Mouse (Mus musculus): ENCODE results near the gene Rbm28. TPM values are rescaled to one million over a fixed set of nuclear protein-coding genes. Genes with fewer than 3 reads are reported as not detected.

Rbm28 gene
- polyA plus RNA-seq, 1 experiment from 2014 or later = 43.0 TPM

- no peak for ATAC-seq (replicated peaks; ENCODE audit: insufficient number of reproducible peaks, low FRiP score, low TSS enrichment)
- Histone ChIP-seq H3K4me3 (ENCODE audit: low read depth, low read length) (no peak overlapping the region), H3K4me1 (ENCODE audit: control insufficient read depth, insufficient read depth, low read length) (peaks cover 26% of the 10 kb centered on the region), H3K27ac (ENCODE audit: low read depth, low read length) (no peak overlapping the region), H3K27me3 (ENCODE audit: control insufficient read depth, insufficient read depth, low read length) (no peaks in the 10 kb centered on the region), H3K36me3 (ENCODE audit: control insufficient read depth, insufficient read depth, low read length) (peaks cover 4% of the 10 kb centered on the region), H3K4me2 (no peak overlapping the region), H3K9ac (ENCODE audit: low read depth, low read length) (no peak overlapping the region), H3K9me3 (replicated peaks; ENCODE audit: control insufficient read depth, low read length) (no peaks in the 10 kb centered on the region)
- WGBS (ENCODE audit: insufficient replicate concordance) = 38% methylated on average over 5 of the region's 5 CpGs
Measured at GRCm38 (mm10) chr6:29143608-29144007, 21.2 kb downstream of the Rbm28 start.

- Histone ChIP-seq H3K27ac (ENCODE audit: low read depth, low read length) (no peak overlapping the region), H3K27me3 (ENCODE audit: control insufficient read depth, insufficient read depth, low read length) (no peaks in the 10 kb centered on the region), H3K4me3 (ENCODE audit: low read depth, low read length) (no peak overlapping the region), H3K4me2 (no peak overlapping the region), H3K9me3 (replicated peaks; ENCODE audit: control insufficient read depth, low read length) (no peaks in the 10 kb centered on the region), H3K9ac (ENCODE audit: low read depth, low read length) (no peak overlapping the region), H3K4me1 (ENCODE audit: control insufficient read depth, insufficient read depth, low read length) (no peaks in the 10 kb centered on the region), H3K36me3 (ENCODE audit: control insufficient read depth, insufficient read depth, low read length) (peaks cover 14% of the 10 kb centered on the region)
- WGBS (ENCODE audit: insufficient replicate concordance) = 90% methylated on average over 9 of the region's 9 CpGs
- ATAC-seq (replicated peaks; ENCODE audit: insufficient number of reproducible peaks, low FRiP score, low TSS enrichment) = no peak
Measured at GRCm38 (mm10) chr6:29137441-29137840, 27.4 kb downstream of the Rbm28 start.

- Histone ChIP-seq H3K4me2 (no peak overlapping the region), H3K4me1 (ENCODE audit: control insufficient read depth, insufficient read depth, low read length) (no peaks in the 10 kb centered on the region), H3K36me3 (ENCODE audit: control insufficient read depth, insufficient read depth, low read length) (peaks cover 30% of the 10 kb centered on the region), H3K4me3 (ENCODE audit: low read depth, low read length) (no peak overlapping the region), H3K27me3 (ENCODE audit: control insufficient read depth, insufficient read depth, low read length) (no peaks in the 10 kb centered on the region), H3K9me3 (replicated peaks; ENCODE audit: control insufficient read depth, low read length) (no peaks in the 10 kb centered on the region), H3K27ac (ENCODE audit: low read depth, low read length) (no peak overlapping the region), H3K9ac (ENCODE audit: low read depth, low read length) (no peak overlapping the region)
- WGBS (ENCODE audit: insufficient replicate concordance) = 86% methylated on average over 9 of the region's 9 CpGs
- no peak for ATAC-seq (replicated peaks; ENCODE audit: insufficient number of reproducible peaks, low FRiP score, low TSS enrichment)
Measured at GRCm38 (mm10) chr6:29133100-29133499, 31.7 kb downstream of the Rbm28 start.

GRCm38 (mm10) chr6:29126878-29127426 is 37.9 kb downstream of the Rbm28 start:
- no peak overlapping the region for H3K4me3 ChIP-seq (ENCODE audit: low read depth, low read length)

DNA sequence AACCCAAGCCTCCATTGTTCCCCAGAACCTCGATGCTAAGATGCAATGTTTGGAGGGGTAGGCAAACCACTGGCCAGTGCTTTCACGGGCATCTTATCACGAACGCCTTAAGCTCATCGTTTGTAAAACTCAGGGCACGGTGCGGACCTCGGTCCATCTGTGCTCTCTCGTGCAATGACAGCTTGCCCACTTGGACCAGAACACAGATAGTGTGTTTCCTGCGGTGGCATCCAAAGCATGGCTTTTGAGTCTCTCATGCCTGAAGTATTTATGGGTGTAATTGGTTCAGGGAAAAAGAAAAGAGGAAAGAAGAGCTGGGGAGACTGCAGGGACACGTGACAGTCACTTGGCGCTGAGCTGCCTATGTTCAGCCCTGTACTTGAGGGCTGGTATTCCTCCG is 44.8 kb downstream of the Rbm28 start:
- Histone ChIP-seq H3K9ac (ENCODE audit: low read depth, low read length) (no peak overlapping the region), H3K36me3 (ENCODE audit: control insufficient read depth, insufficient read depth, low read length) (no peaks in the 10 kb centered on the region), H3K27me3 (ENCODE audit: control insufficient read depth, insufficient read depth, low read length) (no peaks in the 10 kb centered on the region), H3K4me2 (no peak overlapping the region), H3K4me3 (ENCODE audit: low read depth, low read length) (no peak overlapping the region), H3K4me1 (ENCODE audit: control insufficient read depth, insufficient read depth, low read length) (no peaks in the 10 kb centered on the region), H3K9me3 (replicated peaks; ENCODE audit: control insufficient read depth, low read length) (no peaks in the 10 kb centered on the region), H3K27ac (ENCODE audit: low read depth, low read length) (no peak overlapping the region)
- 78% methylated on average over 13 of the region's 13 CpGs for WGBS (ENCODE audit: insufficient replicate concordance)
- ATAC-seq (replicated peaks; ENCODE audit: insufficient number of reproducible peaks, low FRiP score, low TSS enrichment) = no peak

More at GRCm38 (mm10) chr6:29126878-29127426, 37.9 kb downstream of the Rbm28 start:
- WGBS (ENCODE audit: insufficient replicate concordance) = 89% methylated on average over 7 of the region's 7 CpGs
- Histone ChIP-seq H3K9me3 (replicated peaks; ENCODE audit: control insufficient read depth, low read length) (no peaks in the 10 kb centered on the region), H3K9ac (ENCODE audit: low read depth, low read length) (no peak overlapping the region), H3K36me3 (ENCODE audit: control insufficient read depth, insufficient read depth, low read length) (peaks cover 31% of the 10 kb centered on the region), H3K27ac (ENCODE audit: low read depth, low read length) (no peak overlapping the region), H3K4me1 (ENCODE audit: control insufficient read depth, insufficient read depth, low read length) (no peaks in the 10 kb centered on the region), H3K4me2 (no peak overlapping the region), H3K27me3 (ENCODE audit: control insufficient read depth, insufficient read depth, low read length) (no peaks in the 10 kb centered on the region)
- no peak for ATAC-seq (replicated peaks; ENCODE audit: insufficient number of reproducible peaks, low FRiP score, low TSS enrichment)

DNA sequence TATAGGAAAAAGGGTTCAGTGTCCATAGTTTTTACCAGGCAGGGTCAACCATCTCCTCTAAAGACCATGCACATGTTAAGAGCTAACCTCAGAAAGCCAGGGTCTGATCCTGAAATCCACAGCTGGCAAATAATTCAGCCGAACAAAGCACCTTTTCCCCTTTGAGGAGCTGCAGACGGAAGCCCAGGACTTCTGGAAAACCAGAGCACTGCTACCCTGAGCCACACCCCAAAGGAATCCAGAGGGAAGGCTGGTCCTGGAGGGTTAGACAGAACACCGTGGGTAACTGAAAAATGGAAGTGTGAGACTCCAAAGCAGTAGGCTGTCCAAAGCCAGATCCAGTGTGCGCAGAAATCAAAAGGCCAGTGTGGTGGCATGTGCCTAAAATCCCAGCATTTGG is 45.8 kb downstream of the Rbm28 start:
- H3K4me1 ChIP-seq (ENCODE audit: control insufficient read depth, insufficient read depth, low read length) = no peaks in the 10 kb centered on the region
- no peak overlapping the region for H3K4me3 ChIP-seq (ENCODE audit: low read depth, low read length)
- ATAC-seq (replicated peaks; ENCODE audit: insufficient number of reproducible peaks, low FRiP score, low TSS enrichment) = no peak
- 69% methylated on average over 4 of the region's 4 CpGs for WGBS (ENCODE audit: insufficient replicate concordance)
- H3K27ac ChIP-seq (ENCODE audit: low read depth, low read length) = no peak overlapping the region
- H3K27me3 ChIP-seq (ENCODE audit: control insufficient read depth, insufficient read depth, low read length) = no peaks in the 10 kb centered on the region
- no peaks in the 10 kb centered on the region for H3K36me3 ChIP-seq (ENCODE audit: control insufficient read depth, insufficient read depth, low read length)
- no peaks in the 10 kb centered on the region for H3K9me3 ChIP-seq (replicated peaks; ENCODE audit: control insufficient read depth, low read length)
- H3K9ac ChIP-seq (ENCODE audit: low read depth, low read length) = no peak overlapping the region
- no peak overlapping the region for H3K4me2 ChIP-seq

GRCm38 (mm10) chr6:29118231-29118630 is 46.6 kb downstream of the Rbm28 start:
- H3K27ac ChIP-seq (ENCODE audit: low read depth, low read length) = no peak overlapping the region
- H3K4me1 ChIP-seq (ENCODE audit: control insufficient read depth, insufficient read depth, low read length) = no peaks in the 10 kb centered on the region
- no peaks in the 10 kb centered on the region for H3K36me3 ChIP-seq (ENCODE audit: control insufficient read depth, insufficient read depth, low read length)
- H3K4me2 ChIP-seq = no peak overlapping the region
- H3K9ac ChIP-seq (ENCODE audit: low read depth, low read length) = no peak overlapping the region
- no peak overlapping the region for H3K4me3 ChIP-seq (ENCODE audit: low read depth, low read length)
- no peaks in the 10 kb centered on the region for H3K9me3 ChIP-seq (replicated peaks; ENCODE audit: control insufficient read depth, low read length)
- H3K27me3 ChIP-seq (ENCODE audit: control insufficient read depth, insufficient read depth, low read length) = no peaks in the 10 kb centered on the region
- ATAC-seq (replicated peaks; ENCODE audit: insufficient number of reproducible peaks, low FRiP score, low TSS enrichment) = no peak

DNA sequence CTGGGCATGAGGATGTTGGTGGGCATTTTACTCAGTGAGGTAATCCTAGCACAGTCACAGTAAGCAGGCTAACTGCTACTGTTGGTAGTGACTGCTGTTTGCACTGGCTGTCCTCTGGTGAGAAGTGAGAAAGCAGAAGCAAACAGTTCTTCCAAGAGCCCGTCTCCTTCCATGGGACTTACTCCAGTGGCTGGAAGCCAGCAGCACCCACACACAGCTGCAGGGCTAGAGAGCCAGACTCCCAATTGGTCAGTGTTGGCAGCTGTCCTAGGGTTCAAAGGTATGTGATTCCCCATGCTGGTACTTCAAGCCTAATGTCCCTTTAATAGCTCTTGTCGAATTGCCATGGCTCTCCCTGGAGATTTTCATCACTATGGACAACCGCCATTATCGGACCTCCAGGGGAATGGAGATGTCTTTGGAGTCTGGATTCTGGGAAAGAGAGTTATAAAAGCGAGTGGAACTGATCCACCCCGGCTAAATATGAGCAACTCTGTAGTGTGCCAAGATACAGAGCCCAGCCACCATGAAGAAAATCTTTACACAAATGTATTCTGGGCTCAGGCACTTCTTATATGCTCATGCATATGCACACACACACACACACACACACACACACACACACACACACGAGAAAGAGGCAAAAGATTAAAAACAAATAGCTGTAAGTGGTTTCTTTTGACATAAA is 47.2 kb downstream of the Rbm28 start:
- Histone ChIP-seq H3K36me3 (ENCODE audit: control insufficient read depth, insufficient read depth, low read length) (no peaks in the 10 kb centered on the region), H3K27me3 (ENCODE audit: control insufficient read depth, insufficient read depth, low read length) (no peaks in the 10 kb centered on the region), H3K27ac (ENCODE audit: low read depth, low read length) (no peak overlapping the region), H3K4me3 (ENCODE audit: low read depth, low read length) (no peak overlapping the region), H3K9me3 (replicated peaks; ENCODE audit: control insufficient read depth, low read length) (no peaks in the 10 kb centered on the region), H3K4me1 (ENCODE audit: control insufficient read depth, insufficient read depth, low read length) (no peaks in the 10 kb centered on the region), H3K9ac (ENCODE audit: low read depth, low read length) (no peak overlapping the region), H3K4me2 (no peak overlapping the region)
- ATAC-seq (replicated peaks; ENCODE audit: insufficient number of reproducible peaks, low FRiP score, low TSS enrichment) = no peak
- WGBS (ENCODE audit: insufficient replicate concordance) = 69% methylated on average over 7 of the region's 7 CpGs

DNA sequence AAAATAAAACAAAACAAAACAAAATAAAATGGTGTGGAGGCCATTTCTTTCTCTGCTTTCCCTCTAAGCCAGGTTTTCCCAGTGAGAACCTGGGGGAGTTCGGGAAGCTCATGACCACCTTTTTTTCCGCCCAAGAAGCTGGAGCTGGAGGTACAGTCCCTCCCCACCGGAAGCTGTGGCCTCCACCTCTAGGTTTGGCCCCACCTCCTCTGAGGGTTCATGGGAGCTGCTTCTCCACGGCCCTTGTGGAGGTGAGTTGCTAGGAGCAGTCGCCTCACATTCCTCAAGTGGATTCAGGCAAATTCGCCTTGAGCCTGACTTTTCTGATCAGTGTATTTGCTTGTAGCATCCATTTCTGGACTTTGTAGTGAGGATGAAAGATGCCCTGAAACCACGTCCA is 49.0 kb downstream of the Rbm28 start:
- no peak overlapping the region for H3K4me3 ChIP-seq (ENCODE audit: low read depth, low read length)
- WGBS (ENCODE audit: insufficient replicate concordance) = 57% methylated on average over 7 of the region's 7 CpGs

More for the DNA sequence above, 49.0 kb downstream of the Rbm28 start:
- H3K4me1 ChIP-seq (ENCODE audit: control insufficient read depth, insufficient read depth, low read length) = no peaks in the 10 kb centered on the region
- H3K36me3 ChIP-seq (ENCODE audit: control insufficient read depth, insufficient read depth, low read length) = no peaks in the 10 kb centered on the region
- no peak for ATAC-seq (replicated peaks; ENCODE audit: insufficient number of reproducible peaks, low FRiP score, low TSS enrichment)
- no peak overlapping the region for H3K27ac ChIP-seq (ENCODE audit: low read depth, low read length)
- H3K9me3 ChIP-seq (replicated peaks; ENCODE audit: control insufficient read depth, low read length) = peaks cover 8% of the 10 kb centered on the region
- H3K4me2 ChIP-seq = no peak overlapping the region
- H3K27me3 ChIP-seq (ENCODE audit: control insufficient read depth, insufficient read depth, low read length) = no peaks in the 10 kb centered on the region
- no peak overlapping the region for H3K9ac ChIP-seq (ENCODE audit: low read depth, low read length)
